Mouse (Mus musculus) heart, adult 8-10 months (tissue): Measurements from ENCODE around the gene Nbl1. TPM values are rescaled to one million over a fixed set of nuclear protein-coding genes. Genes with fewer than 3 reads are reported as not detected.

Experiments
- DNase-seq: peaks from one replicate; pipeline ENCODE4 v3.0.0; 2022; ENCODE audit warnings: low spot score
- total RNA-seq, 4 experiments: library from RNA; stranded (reverse); gene quantifications; 2 replicates each; pipeline ENCODE4 v1.2.4; 2022

Gene Nbl1
- total RNA-seq, 4 experiments from 2014 or later, result 15.1 to 21.3 (median 19.2) TPM

DNA sequence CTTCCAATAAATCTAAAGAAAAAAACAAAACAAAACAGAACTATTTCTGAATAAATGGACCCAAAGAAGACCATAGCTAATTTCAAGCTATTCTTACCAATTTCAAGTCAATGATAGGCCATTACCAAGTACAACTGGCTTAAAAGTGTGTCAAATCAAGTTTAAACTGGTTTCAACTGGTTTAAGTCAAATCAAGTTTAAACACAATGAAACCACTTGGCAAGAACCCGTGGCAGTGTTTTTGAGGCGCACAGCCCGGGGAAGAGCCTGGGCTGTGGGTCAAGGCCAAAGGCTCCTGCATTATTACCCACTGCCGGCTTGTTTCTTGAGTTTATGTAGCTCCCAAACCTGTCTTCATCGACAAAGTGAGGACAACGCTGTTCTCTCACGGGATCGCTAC is 7.5 kb upstream of the Nbl1 start:
- DNase-seq, result no peak

DNA sequence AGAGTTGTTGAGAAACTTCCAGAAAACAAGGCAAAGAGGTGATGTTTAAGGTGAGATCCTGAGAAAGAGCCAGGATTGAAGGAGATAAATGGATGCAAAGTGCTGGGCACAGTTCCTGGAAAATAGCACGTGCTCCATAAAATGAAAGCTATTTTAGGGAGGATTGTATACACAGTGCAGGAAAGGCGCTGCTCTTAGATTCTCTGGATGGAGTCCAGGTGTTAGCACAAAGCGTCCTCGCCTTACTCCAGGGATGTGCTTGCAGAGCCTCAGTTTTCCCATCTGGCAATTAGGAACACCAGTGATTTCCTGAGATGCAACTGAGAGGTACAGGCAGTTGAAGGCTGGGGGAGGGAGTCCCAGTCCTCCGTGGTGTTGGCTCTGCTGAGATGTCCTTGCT is 3.4 kb upstream of the Nbl1 start:
- no peak for DNase-seq

DNA sequence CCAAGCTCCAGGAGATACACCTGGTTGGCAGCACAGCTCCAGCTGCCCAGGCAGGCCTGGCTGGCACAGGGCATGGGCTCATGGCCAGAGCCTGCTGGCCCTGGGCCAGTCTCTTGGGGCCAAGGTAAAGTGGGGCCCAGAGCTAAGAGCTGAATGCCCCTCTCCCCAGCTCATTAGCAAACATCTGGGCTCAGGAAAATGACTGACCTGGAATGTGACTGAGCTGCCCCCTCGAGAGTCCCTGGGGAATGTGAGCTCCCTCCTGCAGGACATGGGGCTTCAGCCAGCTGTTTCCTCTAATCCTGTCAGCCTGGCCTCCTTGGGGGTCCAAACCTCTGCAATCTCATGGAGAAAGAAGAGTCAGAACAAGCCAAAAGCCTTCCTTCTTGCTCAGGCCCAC is 2.6 kb upstream of the Nbl1 start:
- DNase-seq, result no peak

DNA sequence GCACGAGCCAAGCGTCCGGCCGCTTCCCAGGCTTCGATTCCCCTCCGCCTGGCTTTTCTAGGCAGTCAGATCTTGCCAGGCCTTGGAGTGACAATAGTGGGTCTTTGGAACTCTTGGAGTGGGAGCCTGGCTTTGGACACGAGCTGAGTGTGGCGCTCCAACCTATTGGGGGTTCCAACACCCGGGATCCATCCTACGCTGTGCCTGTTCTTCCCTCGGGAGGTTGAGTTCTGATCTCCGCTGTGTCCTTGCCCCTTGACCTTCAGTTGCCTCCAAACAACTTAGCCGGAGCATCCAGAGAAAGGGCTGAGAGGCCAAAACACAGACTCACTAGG is 370 bp upstream of the Nbl1 start:
- DNase-seq, result no peak

DNA sequence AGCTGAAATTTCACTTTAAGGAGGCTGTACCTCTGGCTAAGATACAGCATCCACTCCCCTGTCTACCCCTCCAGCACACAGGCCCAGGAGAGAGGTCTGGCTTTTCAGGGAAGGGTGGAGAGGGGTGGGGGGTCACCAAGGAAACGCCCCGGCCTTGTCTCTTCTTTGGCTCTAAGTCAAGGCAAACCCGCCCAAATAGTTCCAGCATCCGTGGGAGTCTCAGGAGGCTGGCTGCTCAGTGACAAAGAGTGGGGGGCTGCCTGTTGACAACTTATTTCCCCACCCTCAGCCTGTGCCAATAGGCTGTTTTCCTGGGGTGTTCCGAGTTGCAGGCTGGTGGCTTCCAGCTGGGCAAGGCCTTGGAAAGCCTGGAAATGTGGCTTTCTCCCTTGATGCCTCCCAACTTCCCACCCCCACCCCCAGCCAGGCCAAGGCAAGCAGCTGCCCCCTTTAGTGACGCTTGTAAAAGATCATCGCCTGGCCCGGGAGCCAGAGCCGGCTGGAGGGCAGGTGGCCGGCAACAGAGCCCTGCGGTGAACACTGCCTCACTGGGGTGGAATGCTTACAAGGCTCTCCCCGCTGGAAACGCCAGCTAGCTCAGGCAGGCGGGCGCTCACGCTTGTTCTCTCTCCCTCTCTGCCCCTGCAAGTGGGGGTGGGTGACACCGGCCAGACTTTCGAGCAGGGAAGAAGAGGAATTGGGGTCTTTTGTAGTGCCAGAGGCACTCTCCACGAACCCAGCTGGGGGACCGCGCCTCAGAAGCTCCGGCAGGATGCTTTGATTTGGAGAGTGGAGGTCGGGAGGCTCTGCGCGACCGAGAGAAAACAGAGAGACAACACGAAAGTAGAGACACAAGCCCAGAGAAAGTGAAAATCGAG is 1.1 kb downstream of the Nbl1 start:
- no peak for DNase-seq

DNA sequence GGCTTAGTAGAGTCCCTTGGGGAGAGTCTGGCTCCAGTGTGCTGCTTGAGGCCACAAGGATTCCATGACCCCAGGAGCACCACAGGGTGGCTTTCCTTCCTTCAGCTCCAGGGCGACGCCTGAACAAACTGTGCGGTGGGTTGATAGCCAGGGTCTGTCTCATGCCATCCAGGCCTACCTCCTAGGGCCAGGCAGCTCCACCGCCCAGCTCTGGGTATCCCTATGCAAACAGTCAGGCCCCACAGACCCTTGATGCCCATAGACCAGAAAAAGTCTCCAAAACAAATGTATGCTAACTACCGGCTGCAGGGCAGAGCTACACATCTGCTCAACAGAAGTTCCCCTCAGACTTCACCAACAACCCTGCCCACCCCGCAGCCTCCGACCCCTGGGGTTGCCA is 1.7 kb downstream of the Nbl1 start:
- no peak for DNase-seq

DNA sequence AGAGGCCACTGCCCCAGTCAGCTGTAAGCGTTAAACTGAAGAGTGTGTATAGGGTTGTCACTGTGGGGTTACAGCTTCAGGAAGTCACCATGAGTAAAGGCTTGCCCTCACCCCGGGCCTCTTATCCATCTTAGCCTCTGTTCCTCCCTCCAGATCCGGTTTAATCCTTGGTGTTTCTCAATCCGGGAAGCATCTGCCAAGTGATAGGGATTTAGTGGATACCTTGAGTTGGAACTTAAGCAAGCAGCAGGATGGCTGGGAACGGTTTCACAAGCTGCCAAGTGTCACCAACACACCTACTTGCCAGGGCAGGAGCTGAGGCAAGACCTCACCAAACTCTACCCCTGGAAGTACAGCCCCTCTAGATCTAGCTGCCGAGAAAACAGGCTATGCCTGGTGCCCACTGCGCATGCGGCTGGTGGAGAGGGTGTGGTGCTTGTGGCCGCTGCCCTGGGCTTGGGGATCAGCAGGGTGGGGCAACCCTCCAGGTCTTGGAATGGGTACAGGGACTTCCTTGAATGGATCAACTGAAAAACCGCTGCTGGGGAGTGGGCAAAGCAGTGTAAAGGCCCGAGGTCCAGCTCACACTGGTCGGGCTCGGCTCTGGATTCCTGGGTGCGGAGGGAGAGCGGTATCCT is 2.4 kb downstream of the Nbl1 start:
- no peak for DNase-seq

DNA sequence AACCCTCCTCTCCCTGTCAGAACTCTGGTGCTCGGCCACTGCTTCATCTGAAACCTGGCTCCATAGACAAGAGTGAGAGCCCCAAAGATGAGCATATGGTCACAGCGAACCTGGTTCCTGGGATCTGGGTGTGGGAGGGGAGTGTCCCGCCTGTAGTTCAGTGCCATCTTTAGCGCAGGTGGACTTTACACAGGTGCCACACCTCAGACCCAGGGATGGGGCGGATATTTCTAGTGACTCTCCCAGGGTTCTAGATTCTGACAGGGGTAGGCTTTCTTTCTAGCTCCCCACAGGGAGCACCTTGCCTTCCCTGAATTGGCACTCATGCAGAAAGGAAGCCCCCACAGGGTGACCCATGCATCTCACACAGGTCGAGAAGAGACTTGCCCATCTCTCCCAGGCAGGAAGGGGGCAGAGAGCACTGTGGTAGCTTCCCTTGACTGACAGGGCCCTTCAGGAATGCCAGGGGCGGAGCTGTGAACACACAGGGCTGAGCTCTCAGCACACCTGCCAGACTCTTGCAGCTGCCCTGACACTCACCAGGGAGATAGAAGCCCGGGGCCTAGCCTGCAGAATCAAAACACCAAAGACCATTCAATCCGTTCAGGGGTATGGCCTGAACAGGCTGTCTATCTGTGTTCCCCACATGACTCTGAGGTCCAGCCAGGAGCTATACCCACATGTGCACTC is 3.7 kb downstream of the Nbl1 start:
- no peak for DNase-seq

DNA sequence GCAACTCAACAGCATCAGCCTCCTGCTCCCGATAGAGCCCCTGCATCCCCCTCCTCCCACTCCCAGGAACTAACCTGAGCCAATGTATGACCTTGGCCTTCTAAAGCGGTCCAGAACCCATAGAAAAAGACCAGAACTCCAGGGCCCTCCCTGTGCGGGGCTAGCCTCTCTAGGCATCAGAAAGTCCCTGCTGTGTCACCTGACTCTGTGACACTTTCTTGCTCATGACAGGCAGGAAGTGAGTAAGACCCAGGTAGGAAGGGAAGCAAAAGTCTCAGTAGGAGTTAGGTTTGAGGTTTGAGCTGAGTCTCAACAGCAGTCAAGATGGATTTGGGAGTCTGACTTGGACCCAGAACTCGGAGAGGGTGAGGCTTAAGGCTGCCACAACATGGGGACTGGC is 5.8 kb downstream of the Nbl1 start:
- DNase-seq, result no peak

DNA sequence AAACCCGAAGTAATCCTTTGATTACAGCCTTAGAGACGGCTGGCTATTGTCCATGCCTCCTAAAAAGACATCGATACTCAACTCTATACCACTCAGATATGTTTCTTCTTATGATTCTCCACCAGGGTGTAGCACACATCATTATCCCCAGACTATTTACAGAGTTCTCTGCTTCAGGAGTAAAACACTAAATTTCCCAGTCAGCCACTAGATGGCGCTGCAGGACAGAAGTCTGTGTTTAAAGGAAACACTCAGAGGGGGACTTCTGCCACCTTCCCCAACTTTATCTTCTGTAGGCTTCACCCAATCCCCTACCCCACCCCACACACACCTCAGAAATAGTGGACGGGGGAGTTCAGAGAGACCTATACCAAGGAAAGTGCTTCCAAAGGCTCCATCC is 6.8 kb downstream of the Nbl1 start:
- peak; percentile 85 for DNase-seq

DNA sequence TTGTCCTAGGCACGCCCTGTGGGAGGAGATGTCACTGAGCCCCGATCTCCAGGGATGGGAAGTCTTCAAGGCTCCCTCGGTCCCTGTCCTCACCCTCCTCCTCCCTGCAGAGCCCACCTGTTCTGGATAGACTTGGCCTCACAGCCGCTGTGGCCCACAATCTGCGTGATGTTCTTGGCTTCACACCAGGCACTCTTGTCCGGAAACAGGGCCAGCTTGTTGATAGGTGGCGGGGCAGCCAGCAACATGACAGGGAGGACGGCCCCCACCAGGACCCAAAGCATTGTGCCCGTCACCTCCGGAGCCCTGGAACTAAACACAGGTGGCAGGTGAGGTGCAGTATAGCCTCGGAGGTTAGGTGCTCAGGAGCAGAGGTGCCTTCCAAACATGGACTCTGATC is 7.5 kb downstream of the Nbl1 start:
- DNase-seq, result no peak

DNA sequence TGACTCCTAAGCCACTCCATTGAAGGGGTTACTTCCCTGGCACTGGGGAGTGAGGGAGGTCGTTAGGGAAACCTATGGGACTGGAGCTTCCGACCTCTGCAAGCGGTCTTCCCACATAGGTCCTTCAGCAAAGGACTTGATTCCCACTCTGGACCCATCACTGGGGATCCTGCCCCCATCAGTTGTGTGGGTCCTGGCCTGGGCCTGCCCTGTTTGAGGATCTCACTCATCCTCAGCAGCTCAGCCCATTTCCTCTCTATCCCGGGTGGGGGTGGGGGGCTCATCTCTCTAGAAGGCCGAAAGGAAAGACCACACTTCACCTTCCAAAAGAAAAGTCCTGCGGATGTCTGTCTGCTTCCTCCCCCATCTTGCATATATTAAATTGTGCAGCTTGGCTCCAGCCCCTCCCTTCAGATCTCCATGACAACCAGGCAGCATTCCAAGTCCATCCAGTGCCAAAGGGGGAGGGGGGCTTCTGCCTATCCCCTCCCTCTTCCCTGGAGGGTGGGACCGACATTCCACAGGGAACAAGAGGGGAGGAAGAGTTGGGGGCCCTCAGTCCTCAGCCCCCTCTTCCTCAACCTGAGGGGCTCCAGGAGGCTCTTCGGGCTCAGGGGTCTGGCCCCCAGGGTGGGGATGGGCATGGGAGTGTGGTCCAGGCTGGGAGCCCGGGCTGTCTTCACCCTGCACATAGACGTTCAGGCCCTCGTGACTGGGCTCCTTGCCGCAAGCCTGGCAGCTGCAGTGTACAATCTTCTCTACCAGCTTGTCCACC is 9.8 kb downstream of the Nbl1 start:
- DNase-seq, result no peak

DNA sequence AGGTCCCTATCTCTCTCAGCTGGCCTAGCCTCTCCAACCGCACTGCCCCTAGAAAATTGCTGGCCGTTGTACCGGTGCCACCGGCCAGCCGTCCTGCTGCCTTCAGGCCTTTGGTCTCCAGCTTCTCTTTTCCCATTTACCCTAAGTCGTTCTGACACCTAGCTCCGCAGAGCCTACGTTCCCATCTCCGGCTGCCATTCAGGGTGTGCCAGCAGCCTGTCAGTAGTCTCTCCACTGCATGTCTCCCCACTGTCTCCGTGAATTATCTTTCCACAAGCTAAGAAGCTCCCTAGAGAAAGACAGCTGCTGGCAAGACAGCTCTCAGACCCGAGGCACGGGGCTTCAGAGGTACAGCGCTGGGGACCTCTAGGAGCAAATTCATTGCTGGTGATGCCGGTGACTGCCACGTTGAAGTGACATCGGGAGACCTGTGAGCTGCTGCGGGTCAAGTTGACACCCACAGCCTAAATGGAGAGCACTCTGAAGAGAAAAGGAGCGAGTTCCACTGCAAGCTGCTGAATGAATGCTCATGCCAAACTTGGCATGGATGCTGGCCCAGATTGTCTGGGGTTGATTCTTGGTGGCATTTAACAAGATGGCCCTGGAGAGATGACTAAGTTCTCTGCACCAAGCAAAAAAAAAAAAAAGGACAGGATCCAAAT is 11.4 kb downstream of the Nbl1 start:
- DNase-seq, result no peak

DNA sequence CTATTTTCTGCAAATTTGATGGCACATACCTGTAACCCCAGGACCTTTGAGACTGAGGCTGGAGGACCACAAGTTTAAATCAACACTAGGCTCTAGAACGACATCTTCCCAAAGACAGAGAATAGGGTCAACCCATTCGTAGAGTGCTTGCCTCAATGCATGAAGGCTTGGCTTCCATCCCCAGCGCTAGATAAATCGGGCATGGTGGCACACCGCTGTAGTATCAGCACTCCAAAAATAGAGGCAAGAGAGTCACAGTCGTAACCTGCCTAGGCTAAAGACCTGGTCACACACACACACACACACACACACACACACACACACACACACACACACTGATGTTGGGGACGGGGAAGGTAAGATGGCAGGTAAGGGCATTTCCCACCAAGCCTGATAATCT is 12.5 kb downstream of the Nbl1 start:
- DNase-seq, result no peak

DNA sequence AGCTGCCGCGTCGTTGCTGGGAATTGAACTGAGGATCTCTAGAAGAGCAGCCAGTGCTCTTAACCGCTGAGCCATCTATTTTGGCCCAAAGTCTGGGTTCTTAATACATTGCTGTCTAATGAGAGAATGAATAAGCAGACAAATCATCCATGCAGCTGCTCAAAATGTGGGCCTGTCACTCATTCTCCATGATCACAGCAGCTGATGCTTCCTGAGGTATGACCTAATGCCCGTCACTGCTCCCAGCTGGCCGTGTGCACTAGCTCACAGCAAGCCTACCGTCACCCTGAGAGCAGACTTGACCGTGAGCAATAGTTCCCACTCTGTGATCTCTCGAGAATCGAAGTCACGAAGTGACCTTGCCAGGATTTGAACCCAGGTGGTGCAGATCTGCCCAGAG is 13.4 kb downstream of the Nbl1 start:
- DNase-seq, result no peak

DNA sequence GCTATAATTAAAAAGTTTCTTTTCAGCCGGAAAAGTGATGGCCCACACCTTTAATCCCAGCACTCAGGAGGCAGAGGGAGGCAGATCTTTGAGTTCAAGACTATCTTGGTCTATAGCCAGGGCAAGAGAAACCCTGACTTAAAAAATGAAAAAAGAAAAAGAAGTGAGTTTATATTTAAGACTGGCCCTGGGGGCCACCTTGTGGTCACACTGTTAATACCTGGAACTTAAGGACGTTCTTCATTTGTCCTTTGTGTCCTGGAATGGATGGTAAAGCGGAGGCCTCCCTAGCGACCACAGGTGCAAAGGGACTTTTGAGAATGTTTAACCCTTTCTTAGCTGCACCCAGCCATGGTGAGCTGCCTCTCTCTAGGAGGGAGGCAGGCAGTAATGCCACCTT is 14.1 kb downstream of the Nbl1 start:
- no peak for DNase-seq

DNA sequence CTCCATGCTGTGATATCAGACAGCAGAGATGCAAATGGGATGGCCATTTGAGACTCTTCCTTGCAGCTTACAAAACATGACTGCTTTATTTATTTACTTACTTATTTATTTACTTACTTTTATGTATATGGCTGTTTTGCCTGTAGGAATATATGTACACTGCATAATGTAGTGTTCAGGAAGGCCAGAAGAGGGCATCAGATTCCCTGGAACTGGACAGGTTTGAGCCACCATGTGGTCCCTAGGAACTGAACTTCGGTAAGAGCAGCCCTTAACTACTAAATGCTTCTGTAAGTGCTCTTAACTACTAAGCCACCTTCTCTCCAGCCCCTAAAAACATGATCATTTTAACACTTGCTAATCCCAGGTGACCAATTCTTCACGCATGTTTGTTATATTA is 14.5 kb downstream of the Nbl1 start:
- DNase-seq, result no peak

DNA sequence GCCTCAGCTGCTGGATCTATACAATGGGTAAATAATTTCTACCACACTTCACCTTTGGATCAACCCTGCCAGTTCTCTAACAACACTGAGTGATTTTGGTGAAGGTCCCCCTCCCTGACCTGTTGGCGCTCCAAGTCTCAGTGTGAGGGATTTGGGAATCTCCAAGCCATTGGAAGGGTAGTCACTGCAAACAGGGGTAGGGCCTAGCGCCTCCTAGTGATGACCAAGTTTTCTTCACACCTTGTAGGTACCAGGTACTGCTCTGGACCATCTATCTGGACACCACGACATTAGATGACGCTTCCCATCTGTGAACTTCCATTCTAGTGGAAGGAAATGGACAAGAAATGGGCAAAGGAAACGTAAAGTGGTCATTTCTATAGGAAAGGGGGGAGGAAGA is 16.9 kb downstream of the Nbl1 start:
- no peak for DNase-seq

DNA sequence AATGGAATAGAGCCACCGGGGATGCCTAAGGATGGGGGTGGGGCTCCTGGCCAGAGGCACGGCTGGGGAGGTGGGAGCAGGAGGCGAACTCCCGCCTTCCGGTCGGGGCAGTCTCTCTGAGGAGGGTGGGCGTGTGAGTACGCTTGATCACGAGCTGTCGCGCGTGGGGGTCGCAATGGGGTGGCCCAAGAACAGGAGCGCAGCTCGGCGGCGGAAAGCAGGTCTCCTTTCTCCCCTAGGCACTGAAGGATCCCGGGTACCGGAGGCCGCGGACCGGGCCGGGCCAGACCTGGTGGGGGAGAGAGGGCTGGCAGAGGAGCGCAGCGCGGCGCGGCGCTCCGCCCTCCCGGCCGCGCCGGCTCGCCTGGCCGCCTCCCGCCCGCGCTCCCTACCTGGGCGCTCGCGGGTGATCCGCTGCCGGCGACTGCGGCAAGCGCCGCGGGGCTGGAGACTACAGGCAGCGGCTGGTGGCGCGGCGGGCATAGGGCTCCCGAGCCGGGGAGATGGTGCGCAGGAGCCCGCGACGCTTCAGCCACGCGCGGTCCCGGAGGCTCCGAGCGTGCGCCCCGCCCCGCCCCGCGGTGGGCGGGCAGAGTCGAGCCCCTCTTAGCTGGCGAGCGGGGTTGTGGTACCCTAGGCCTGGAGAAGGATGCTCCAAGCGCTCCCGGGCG is 17.6 kb downstream of the Nbl1 start, which contains the start of gene Htr6:
TSS of gene Htr6 (minus strand) at position 530 of the 671 bp plus-strand sequence.
- no peak for DNase-seq

DNA sequence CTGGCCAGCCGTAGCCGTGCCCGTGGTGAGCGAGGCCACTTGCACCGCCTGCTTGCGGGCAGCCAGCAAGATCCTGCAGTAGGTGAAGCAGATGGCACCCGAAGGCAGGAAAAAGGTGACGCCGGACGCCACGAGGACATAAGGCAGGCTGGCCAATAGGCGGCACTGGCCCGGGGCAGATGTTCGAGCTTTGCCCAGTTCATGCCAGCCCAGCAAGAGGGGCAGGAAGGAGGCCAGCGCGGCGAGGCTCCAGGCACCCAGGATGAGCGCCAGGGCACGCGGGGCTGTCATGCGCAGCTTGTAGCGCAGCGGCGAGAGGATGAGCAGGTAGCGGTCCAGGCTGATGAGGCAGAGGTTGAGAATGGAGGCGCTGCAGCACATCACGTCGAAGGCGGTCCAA is 18.7 kb downstream of the Nbl1 start:
- no peak for DNase-seq

DNA sequence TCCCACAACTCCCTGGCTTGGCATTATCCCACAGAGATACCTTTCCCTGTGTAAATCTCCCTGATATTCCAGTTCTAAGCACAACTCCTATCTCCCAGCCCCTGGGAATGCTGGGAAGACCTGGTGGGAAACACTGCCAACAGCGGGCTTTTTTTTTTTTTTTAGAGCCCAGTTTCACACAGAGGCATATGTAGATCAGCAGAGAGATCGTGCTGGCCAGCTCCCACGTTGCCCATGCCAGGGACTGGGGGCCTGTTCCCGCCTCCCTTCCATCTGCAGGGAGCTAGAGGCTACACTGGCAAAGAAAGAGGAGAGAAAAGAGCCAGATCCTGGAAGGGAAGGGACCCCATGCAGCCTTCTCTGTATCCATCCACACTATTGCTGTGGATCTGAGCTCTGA is 24.5 kb downstream of the Nbl1 start:
- DNase-seq, result no peak
